Mouse (Mus musculus): ENCODE data around the gene Cdh4.

GRCm38 (mm10) chr2:179569171-179569570, 126.9 kb downstream of the Cdh4 start:
- TF ChIP-seq CTCF (IDR thresholded peaks at IDR 0.05; ENCODE audit: control insufficient read depth, insufficient read depth, insufficient replicate concordance, low read depth, low read length) (no peak), POLR2A (IDR thresholded peaks at IDR 0.05; ENCODE audit: control insufficient read depth, low read depth, low read length) (no peak)

All from testis, adult 2 months (tissue).